Mouse (Mus musculus): ENCODE data around the gene Sar1a. TPM values are rescaled to one million over a fixed set of nuclear protein-coding genes. Genes with fewer than 3 reads are reported as not detected.

Sar1a gene
- polyA plus RNA-seq, 1 experiment from 2014 or later: 209 TPM

DNA sequence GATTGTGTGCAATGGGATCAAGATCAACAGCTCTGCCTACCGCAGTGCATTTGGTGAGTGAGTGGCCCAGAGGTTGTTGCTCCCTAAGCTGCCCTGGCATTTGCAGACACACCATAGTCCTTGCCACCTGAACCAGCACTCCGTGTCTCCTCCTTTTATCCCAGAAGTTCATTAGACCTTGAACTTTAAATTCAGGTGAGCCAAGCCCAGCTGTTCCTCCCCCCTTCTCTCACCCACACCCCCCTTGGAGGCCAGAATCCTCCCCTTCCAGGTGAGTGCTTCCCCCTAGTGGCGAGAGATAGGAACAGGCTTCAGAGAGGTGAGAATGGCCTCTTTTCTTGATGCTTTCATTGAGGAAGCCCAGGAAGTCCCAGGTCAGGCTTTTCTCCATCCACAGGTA, 54.3 kb downstream of the Sar1a start:
- Histone ChIP-seq H3K36me3 (ENCODE audit: control insufficient read depth, insufficient read depth, low read length) (peaks cover 25% of the 10 kb centered on the region), H3K4me2 (ENCODE audit: low read length) (no peak overlapping the region), H3K4me1 (replicated peaks; ENCODE audit: control insufficient read depth, insufficient read depth, low read length) (no peaks in the 10 kb centered on the region), H3K9ac (ENCODE audit: low read length) (no peak overlapping the region), H3K27ac (ENCODE audit: low read depth) (no peak overlapping the region), H3K4me3 (ENCODE audit: low read depth, low read length) (no peak overlapping the region), H3K27me3 (replicated peaks; ENCODE audit: control insufficient read depth, insufficient read depth, low read length) (no peaks in the 10 kb centered on the region), H3K9me3 (ENCODE audit: control insufficient read depth, low read length) (peaks cover 3% of the 10 kb centered on the region; the same call in 1 of the 2 replicates)
- DNase-seq (ENCODE audit: low spot score) (peak; percentile 59), ATAC-seq (replicated peaks; ENCODE audit: low FRiP score, low TSS enrichment, low read depth) (no peak)
- 40% methylated on average over 3 of the region's 3 CpGs for WGBS

DNA sequence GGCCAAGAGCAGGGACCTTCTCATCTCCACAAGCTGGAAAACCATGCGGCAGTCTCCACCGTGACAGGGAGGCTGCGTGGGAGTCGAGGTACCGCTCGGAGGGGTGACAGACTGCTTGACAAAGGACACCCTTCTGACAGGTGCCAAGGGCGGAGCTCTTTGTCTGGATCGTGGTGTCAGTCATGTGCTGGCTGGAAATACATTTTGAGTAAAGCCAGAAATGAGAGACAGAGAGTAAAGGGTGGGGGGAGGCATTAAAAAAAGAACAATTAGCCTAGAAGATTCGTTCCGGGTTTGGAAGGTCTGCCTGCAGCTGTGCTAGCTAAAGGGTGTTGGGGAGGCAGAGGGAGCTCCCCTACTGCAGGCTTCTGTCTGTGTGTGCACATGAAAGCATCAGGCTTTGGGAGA, 56.6 kb downstream of the Sar1a start:
- 68% methylated on average over 10 of the region's 10 CpGs for WGBS
- DNase-seq (ENCODE audit: low spot score): no peak

GRCm38 (mm10) chr10:61737537-61737936, 57.4 kb downstream of the Sar1a start:
- no peaks in the 10 kb centered on the region for H3K4me1 ChIP-seq (replicated peaks; ENCODE audit: control insufficient read depth, insufficient read depth, low read length)
- no peaks in the 10 kb centered on the region for H3K9me3 ChIP-seq (ENCODE audit: control insufficient read depth, low read length)
- WGBS: 90% methylated on average over 1 of the region's 1 CpGs
- no peak for DNase-seq (ENCODE audit: low spot score)
- peaks cover 49% of the 10 kb centered on the region for H3K36me3 ChIP-seq (ENCODE audit: control insufficient read depth, insufficient read depth, low read length)
- no peaks in the 10 kb centered on the region for H3K27me3 ChIP-seq (replicated peaks; ENCODE audit: control insufficient read depth, insufficient read depth, low read length)
- H3K4me2 ChIP-seq (ENCODE audit: low read length): no peak overlapping the region
- no peak overlapping the region for H3K4me3 ChIP-seq (ENCODE audit: low read depth, low read length)
- ATAC-seq (replicated peaks; ENCODE audit: low FRiP score, low TSS enrichment, low read depth): no peak
- H3K27ac ChIP-seq (ENCODE audit: low read depth): no peak overlapping the region
- H3K9ac ChIP-seq (ENCODE audit: low read length): no peak overlapping the region

More for the DNA sequence above, 56.6 kb downstream of the Sar1a start:
- ATAC-seq (replicated peaks; ENCODE audit: low FRiP score, low TSS enrichment, low read depth): no peak
- Histone ChIP-seq H3K4me1 (replicated peaks; ENCODE audit: control insufficient read depth, insufficient read depth, low read length) (no peaks in the 10 kb centered on the region), H3K27me3 (replicated peaks; ENCODE audit: control insufficient read depth, insufficient read depth, low read length) (no peaks in the 10 kb centered on the region), H3K27ac (ENCODE audit: low read depth) (no peak overlapping the region), H3K4me3 (ENCODE audit: low read depth, low read length) (no peak overlapping the region), H3K4me2 (ENCODE audit: low read length) (no peak overlapping the region), H3K9ac (ENCODE audit: low read length) (no peak overlapping the region), H3K36me3 (ENCODE audit: control insufficient read depth, insufficient read depth, low read length) (peaks cover 40% of the 10 kb centered on the region), H3K9me3 (ENCODE audit: control insufficient read depth, low read length) (no peaks in the 10 kb centered on the region)

- 91% methylated on average over 4 of the region's 4 CpGs for WGBS
- no peaks in the 10 kb centered on the region for H3K4me1 ChIP-seq (replicated peaks; ENCODE audit: control insufficient read depth, insufficient read depth, low read length)
- H3K4me2 ChIP-seq (ENCODE audit: low read length): no peak overlapping the region
- H3K36me3 ChIP-seq (ENCODE audit: control insufficient read depth, insufficient read depth, low read length): peaks cover 55% of the 10 kb centered on the region
- no peak overlapping the region for H3K9ac ChIP-seq (ENCODE audit: low read length)
- no peaks in the 10 kb centered on the region for H3K9me3 ChIP-seq (ENCODE audit: control insufficient read depth, low read length)
- DNase-seq (ENCODE audit: low spot score) (no peak), ATAC-seq (replicated peaks; ENCODE audit: low FRiP score, low TSS enrichment, low read depth) (no peak)
- H3K27me3 ChIP-seq (replicated peaks; ENCODE audit: control insufficient read depth, insufficient read depth, low read length): no peaks in the 10 kb centered on the region
- H3K27ac ChIP-seq (ENCODE audit: low read depth): no peak overlapping the region
- no peak overlapping the region for H3K4me3 ChIP-seq (ENCODE audit: low read depth, low read length)
Measured at GRCm38 (mm10) chr10:61738126-61738525, 58.0 kb downstream of the Sar1a start.

GRCm38 (mm10) chr10:61741306-61741705, 61.2 kb downstream of the Sar1a start:
- 75% methylated on average over 1 of the region's 1 CpGs for WGBS
- ATAC-seq (replicated peaks; ENCODE audit: low FRiP score, low TSS enrichment, low read depth): no peak
- Histone ChIP-seq H3K4me3 (ENCODE audit: low read depth, low read length) (no peak overlapping the region), H3K4me2 (ENCODE audit: low read length) (no peak overlapping the region), H3K4me1 (replicated peaks; ENCODE audit: control insufficient read depth, insufficient read depth, low read length) (no peaks in the 10 kb centered on the region), H3K36me3 (ENCODE audit: control insufficient read depth, insufficient read depth, low read length) (peaks cover 84% of the 10 kb centered on the region), H3K27ac (ENCODE audit: low read depth) (no peak overlapping the region), H3K9ac (ENCODE audit: low read length) (no peak overlapping the region), H3K9me3 (ENCODE audit: control insufficient read depth, low read length) (peaks cover 10% of the 10 kb centered on the region), H3K27me3 (replicated peaks; ENCODE audit: control insufficient read depth, insufficient read depth, low read length) (no peaks in the 10 kb centered on the region)
- DNase-seq (ENCODE audit: low spot score): no peak

GRCm38 (mm10) chr10:61741873-61742272, 61.8 kb downstream of the Sar1a start:
- no peaks in the 10 kb centered on the region for H3K27me3 ChIP-seq (replicated peaks; ENCODE audit: control insufficient read depth, insufficient read depth, low read length)
- WGBS: 87% methylated on average over 4 of the region's 4 CpGs
- peaks cover 90% of the 10 kb centered on the region for H3K36me3 ChIP-seq (ENCODE audit: control insufficient read depth, insufficient read depth, low read length)
- no peak overlapping the region for H3K4me3 ChIP-seq (ENCODE audit: low read depth, low read length)
- ATAC-seq (replicated peaks; ENCODE audit: low FRiP score, low TSS enrichment, low read depth): no peak
- H3K4me2 ChIP-seq (ENCODE audit: low read length): no peak overlapping the region
- DNase-seq (ENCODE audit: low spot score): no peak
- H3K9me3 ChIP-seq (ENCODE audit: control insufficient read depth, low read length): peaks cover 10% of the 10 kb centered on the region
- H3K4me1 ChIP-seq (replicated peaks; ENCODE audit: control insufficient read depth, insufficient read depth, low read length): no peaks in the 10 kb centered on the region
- H3K9ac ChIP-seq (ENCODE audit: low read length): no peak overlapping the region
- H3K27ac ChIP-seq (ENCODE audit: low read depth): no peak overlapping the region

GRCm38 (mm10) chr10:61742336-61742735, 62.2 kb downstream of the Sar1a start:
- H3K9ac ChIP-seq (ENCODE audit: low read length): no peak overlapping the region
- ATAC-seq (replicated peaks; ENCODE audit: low FRiP score, low TSS enrichment, low read depth) (no peak), DNase-seq (ENCODE audit: low spot score) (no peak)
- no peak overlapping the region for H3K27ac ChIP-seq (ENCODE audit: low read depth)
- peaks cover 95% of the 10 kb centered on the region for H3K36me3 ChIP-seq (ENCODE audit: control insufficient read depth, insufficient read depth, low read length)
- no peak overlapping the region for H3K4me3 ChIP-seq (ENCODE audit: low read depth, low read length)
- 94% methylated on average over 8 of the region's 8 CpGs for WGBS
- no peaks in the 10 kb centered on the region for H3K4me1 ChIP-seq (replicated peaks; ENCODE audit: control insufficient read depth, insufficient read depth, low read length)
- H3K9me3 ChIP-seq (ENCODE audit: control insufficient read depth, low read length): peaks cover 10% of the 10 kb centered on the region
- H3K4me2 ChIP-seq (ENCODE audit: low read length): no peak overlapping the region
- no peaks in the 10 kb centered on the region for H3K27me3 ChIP-seq (replicated peaks; ENCODE audit: control insufficient read depth, insufficient read depth, low read length)

Other genes with a start within 250 kb of the Sar1a start
- 43.0 and 48.8 TPM in 2 replicates for gene Eif4ebp2, start 227.6 kb upstream of the Sar1a start, polyA plus RNA-seq (2014; fragmentation: Nextera tagmentation; extraction: Ambion mirVana)
- 7.5 and 8.1 TPM in 2 replicates for gene Lrrc20, start 204.5 kb upstream of the Sar1a start, polyA plus RNA-seq (2014; fragmentation: Nextera tagmentation; extraction: Ambion mirVana)
- 0.15 and 0.22 TPM in 2 replicates for gene Npffr1, start 84.8 kb upstream of the Sar1a start, polyA plus RNA-seq (2014; fragmentation: Nextera tagmentation; extraction: Ambion mirVana)
- gene Ppa1, start 31.7 kb upstream of the Sar1a start, polyA plus RNA-seq (2014; fragmentation: Nextera tagmentation; extraction: Ambion mirVana): 226 and 229 TPM in 2 replicates
- 32.8 and 40.6 TPM in 2 replicates for gene Tysnd1, start 15.2 kb downstream of the Sar1a start, polyA plus RNA-seq (2014; fragmentation: Nextera tagmentation; extraction: Ambion mirVana)
- 19.1 and 19.6 TPM in 2 replicates for gene Aifm2, start 35.0 kb downstream of the Sar1a start, polyA plus RNA-seq (2014; fragmentation: Nextera tagmentation; extraction: Ambion mirVana)
- gene H2afy2, start 103.8 kb downstream of the Sar1a start, polyA plus RNA-seq (2014; fragmentation: Nextera tagmentation; extraction: Ambion mirVana): 104 and 120 TPM in 2 replicates